8 mouse cellular contexts compared by ENCODE assay signal in the genomic region with DNA sequence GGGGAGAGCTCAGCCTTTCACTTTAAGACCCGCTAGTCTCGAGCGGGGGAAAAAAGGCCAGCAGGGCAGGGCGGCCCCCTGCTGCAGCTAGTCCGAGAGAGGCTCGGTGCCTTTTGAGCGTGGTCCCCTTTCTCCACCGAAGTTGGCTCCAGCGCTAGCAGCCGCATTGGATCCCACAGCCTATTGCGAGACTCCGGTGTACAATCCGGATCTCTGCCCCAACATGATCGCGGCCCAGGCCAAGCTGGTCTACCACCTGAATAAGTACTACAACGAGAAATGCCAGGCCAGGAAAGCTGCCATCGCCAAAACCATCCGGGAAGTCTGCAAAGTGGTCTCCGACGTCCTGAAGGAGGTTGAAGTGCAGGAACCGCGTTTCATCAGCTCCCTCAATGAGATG. TPM values are rescaled to one million over a fixed set of nuclear protein-coding genes. Genes with fewer than 3 reads are reported as not detected.
DNase-seq lines count a peak whose midpoint lies in the region; ATAC-seq and TF ChIP-seq lines count a peak whose summit lies in the region.

No protein-coding gene starts in this region.

- WGBS in forebrain, embryonic 14.5 days, result 2% methylated on average over 22 of the region's 22 CpGs
- under 1% methylated on average over 22 of the region's 22 CpGs for WGBS in midbrain, embryonic 10.5 days

- peak overlapping the region; percentile 44 for H3K4me2 ChIP-seq in forebrain, embryonic 14.5 days (ENCODE audit: low read length)

- H3K27me3 ChIP-seq in forebrain, embryonic 14.5 days (replicated peaks; ENCODE audit: control insufficient read depth, insufficient read depth, low read length), result peaks cover 77% of the 10 kb centered on the region
- peaks cover 92% of the 10 kb centered on the region for H3K27me3 ChIP-seq in midbrain, embryonic 10.5 days (ENCODE audit: low read depth, poor library complexity, severe bottlenecking)

- no peak for TF ChIP-seq CTCF in layer of hippocampus, adult 2 months (conservative IDR thresholded peaks at IDR 0.05)

- no peak overlapping the region for H3K27ac ChIP-seq in layer of hippocampus, adult 2 months
- H3K27ac ChIP-seq in forebrain, embryonic 14.5 days (ENCODE audit: low read depth, low read length), result 0 out of 2 replicates have a peak overlapping the region, but pooled peaks have one; percentile 60
- H3K27ac ChIP-seq in midbrain, embryonic 10.5 days (replicated peaks), result peak overlapping the region; percentile 89

- DNase-seq in layer of hippocampus, adult 2 months (ENCODE audit: low spot score in 2 of 2), result no peak
- DNase-seq in layer of hippocampus, adult 9-11 months, result no peak
- DNase-seq in ZHBTc4 (ENCODE audit: low read depth, low spot score), result peak; percentile 51
- DNase-seq in forebrain, embryonic 14.5 days (ENCODE audit: low spot score), result no peak
- no peak for DNase-seq in midbrain, embryonic 10.5 days (ENCODE audit: low spot score)
- no peak for DNase-seq in frontal cortex, postnatal 25 days (ENCODE audit: low spot score in 2 of 2)
- DNase-seq in layer of hippocampus, adult 18-20 months (ENCODE audit: low spot score in 2 of 2), result no peak

- H3K36me3 ChIP-seq in forebrain, embryonic 14.5 days (ENCODE audit: control insufficient read depth, insufficient read depth, low read length), result no peaks in the 10 kb centered on the region
- no peaks in the 10 kb centered on the region for H3K36me3 ChIP-seq in midbrain, embryonic 10.5 days

- H3K4me3 ChIP-seq in layer of hippocampus, adult 2 months, result peak overlapping the region; percentile 24; the same call in 1 of the 2 replicates
- peak overlapping the region; percentile 19 for H3K4me3 ChIP-seq in forebrain, embryonic 14.5 days (ENCODE audit: low read depth, low read length)
- peak overlapping the region; percentile 64 for H3K4me3 ChIP-seq in midbrain, embryonic 10.5 days

- 0 out of 2 replicates have a peak, but pooled peaks have one; percentile 7 for ATAC-seq in forebrain, embryonic 14.5 days
- ATAC-seq in inflammation-experienced regulatory T-cells, adult 6 months, result peak; percentile 12

- H3K4me1 ChIP-seq in forebrain, embryonic 14.5 days (ENCODE audit: control insufficient read depth, insufficient read depth, low read length), result peaks cover 22% of the 10 kb centered on the region
- peaks cover 80% of the 10 kb centered on the region for H3K4me1 ChIP-seq in midbrain, embryonic 10.5 days

- H3K9ac ChIP-seq in forebrain, embryonic 14.5 days (ENCODE audit: low read length), result peak overlapping the region; percentile 45; the same call in 1 of the 2 replicates

- no peaks in the 10 kb centered on the region for H3K9me3 ChIP-seq in forebrain, embryonic 14.5 days (replicated peaks; ENCODE audit: control insufficient read depth, low read length)
- H3K9me3 ChIP-seq in midbrain, embryonic 10.5 days (replicated peaks), result no peaks in the 10 kb centered on the region

RNA-seq across cellular contexts. Expression of gene Mab21l1, which starts 0.5 kb away (rescaled TPM):
- total RNA-seq in layer of hippocampus, adult 2 months (2021), result under 1 TPM; 0.64 to 0.77 TPM
- polyA plus RNA-seq in forebrain, embryonic 14.5 days (2014; fragmentation: Nextera tagmentation; extraction: Ambion mirVana), result 18.2 and 20.6 TPM in 2 replicates
- polyA plus RNA-seq in inflammation-experienced regulatory T-cells, adult 6 months (2017; shearing (Covaris generic)), result not detected
- polyA plus RNA-seq in midbrain, embryonic 10.5 days (2016; fragmentation: Nextera tagmentation; extraction: Ambion mirVana), result 33.1 and 47.5 TPM in 2 replicates
- total RNA-seq in layer of hippocampus, adult 18-20 months (2021), result under 1 TPM; 0.38 to 0.77 TPM

Comparison
In these comparisons a context has a peak if more than half of its experiments do, and no peak if none do; other contexts are left out.
1. RNA of gene Mab21l1, which starts 0.5 kb away (polyA plus RNA-seq): 33.1 to 47.5 TPM in midbrain, embryonic 10.5 days and 18.2 to 20.6 TPM in forebrain, embryonic 14.5 days; not detected in inflammation-experienced regulatory T-cells, adult 6 months; every median in the first group is over 10 times any median in the second.
2. Peak in every context shown above with its lines, with median percentiles within 50 percentile points of each other: H3K4me3 ChIP-seq.